Mouse (Mus musculus) bone marrow macrophage, adult 2 months (primary cell): ENCODE data around the gene Tcf20.

Experiments used
- CTCF ChIP-seq: IDR thresholded peaks from 2 replicates; pipeline ENCODE4 v1.5.1; 2012; ENCODE audit warnings: low read depth, mild to moderate bottlenecking, low read length, moderate library complexity
- POLR2A ChIP-seq: IDR thresholded peaks from 2 replicates; pipeline ENCODE4 v1.6.1; 2012; ENCODE audit warnings: mild to moderate bottlenecking, low read depth, low read length, borderline replicate concordance

DNA sequence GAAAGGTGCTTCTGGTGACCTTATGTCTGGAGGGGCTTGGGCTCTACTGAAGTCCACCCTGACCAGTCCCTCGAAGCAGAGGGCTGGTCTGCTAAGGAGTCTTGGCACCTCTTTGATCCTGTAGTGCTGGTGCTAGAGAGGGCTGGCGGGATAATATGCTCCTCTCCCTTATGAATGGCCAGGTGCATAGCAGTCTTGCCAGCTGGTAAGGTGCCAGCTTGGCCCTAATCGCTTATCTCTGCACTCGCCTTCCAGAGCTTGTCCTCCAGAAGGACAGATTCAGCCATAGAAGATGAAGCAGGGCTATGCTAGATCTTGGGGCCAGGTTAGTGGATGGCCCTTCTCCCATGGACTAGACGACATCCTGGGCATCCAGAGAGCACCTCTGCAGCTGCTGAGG lies 64.1 kb downstream of the Tcf20 start:
- TF ChIP-seq CTCF (no peak), POLR2A (no peak)
